Mouse (Mus musculus): Measurements from ENCODE around the gene Ccdc163. TPM values are rescaled to one million over a fixed set of nuclear protein-coding genes. Genes with fewer than 3 reads are reported as not detected.

The Ccdc163 gene
- total RNA-seq, 1 experiment = 21.9 TPM

DNA sequence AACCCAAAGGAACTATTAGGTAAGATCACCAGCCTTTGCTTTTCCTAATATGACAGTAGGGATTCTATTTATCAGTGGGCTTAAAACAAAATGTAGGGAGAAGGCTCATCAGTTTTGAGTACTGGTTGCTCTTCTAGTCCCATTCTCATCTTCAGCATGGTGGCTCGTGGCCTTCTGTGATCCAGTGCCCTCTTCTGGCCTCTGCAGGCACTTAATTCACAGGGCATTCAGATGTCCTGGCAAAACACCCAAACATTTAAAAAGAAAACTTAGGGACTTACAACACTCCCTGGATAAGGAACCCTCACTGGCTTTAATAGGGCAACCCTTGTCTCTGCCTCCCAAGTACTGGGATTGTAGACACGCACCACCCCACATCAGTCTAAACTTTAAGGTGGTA is 86.0 kb downstream of the Ccdc163 start:
- H3K27ac ChIP-seq (ENCODE audit: insufficient read depth, low read depth, low read length, poor library complexity, severe bottlenecking) = no peak overlapping the region
- in situ Hi-C loops (cut with MboI; ENCODE audit: low sequenced_read_pairs in 2 of 2, unreplicated experiment in 2 of 2) = no loop called here
- DNase-seq (ENCODE audit: low read depth, low spot score) = no peak
- no peaks in the 10 kb centered on the region for H3K4me1 ChIP-seq (ENCODE audit: control insufficient read depth in 2 of 2, insufficient read depth in 2 of 2, low read length in 2 of 2, poor library complexity in 1 of 2)
- no peak overlapping the region for H3K9ac ChIP-seq (ENCODE audit: insufficient read depth, low read depth, low read length, poor library complexity, severe bottlenecking)
- H3K9me3 ChIP-seq (ENCODE audit: control insufficient read depth, insufficient read depth, low read depth, low read length) = no peaks in the 10 kb centered on the region
- TF ChIP-seq ZNF384 (IDR thresholded peaks at IDR 0.05; ENCODE audit: low read depth, low read length) = no peak
- no peak for TF ChIP-seq MAFK (IDR thresholded peaks at IDR 0.05; ENCODE audit: insufficient read depth, low read depth, low read length)
- TF ChIP-seq ZC3H11A (IDR thresholded peaks at IDR 0.05; ENCODE audit: borderline replicate concordance, low read depth, low read length) = no peak
- TF ChIP-seq HCFC1 (IDR thresholded peaks at IDR 0.05; ENCODE audit: borderline replicate concordance, insufficient read depth, low read length) = no peak
- no peak for TF ChIP-seq CHD2 (IDR thresholded peaks at IDR 0.05; ENCODE audit: low read depth, low read length)
- no peak overlapping the region for H3K4me3 ChIP-seq (ENCODE audit: insufficient read depth in 1 of 2, low read depth in 1 of 2, low read length in 2 of 2, poor library complexity in 1 of 2, severe bottlenecking in 1 of 2)
- H3K36me3 ChIP-seq (ENCODE audit: control insufficient read depth, insufficient read depth, low read length, poor library complexity, severe bottlenecking) = no peaks in the 10 kb centered on the region

DNA sequence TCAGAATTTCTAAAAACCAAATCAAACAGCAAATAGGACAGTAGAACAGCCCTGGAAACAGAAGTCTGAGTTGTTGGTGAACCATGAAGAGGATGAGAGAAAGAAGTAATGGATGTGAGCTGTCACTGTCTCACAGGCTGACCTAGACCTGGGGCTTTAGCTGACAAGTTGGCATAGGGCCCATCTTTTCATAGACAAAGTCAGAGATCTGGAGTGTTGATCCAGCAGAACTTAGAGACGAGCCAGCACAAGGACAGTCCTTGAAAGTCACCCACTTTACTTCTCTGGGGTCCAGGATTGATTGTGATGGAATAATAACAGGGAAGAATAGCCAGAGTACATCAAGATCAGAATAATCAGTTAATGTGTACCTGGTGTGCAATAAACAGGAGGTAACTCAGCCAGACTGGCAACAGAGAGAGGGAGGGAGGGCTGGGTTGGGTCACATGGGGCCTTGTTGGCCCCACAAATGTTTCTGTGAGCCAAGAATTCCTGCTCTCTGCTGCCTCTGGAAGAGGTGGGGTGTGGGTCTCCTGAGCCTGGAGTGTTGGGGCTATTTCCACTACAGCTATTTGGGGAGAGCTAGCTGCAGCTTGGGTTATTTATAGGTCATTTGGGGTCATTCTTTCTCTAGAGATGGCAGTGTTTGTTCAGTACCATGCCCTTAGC is 88.3 kb downstream of the Ccdc163 start:
- no peak for DNase-seq (ENCODE audit: low read depth, low spot score)
- Histone ChIP-seq H3K9me3 (ENCODE audit: control insufficient read depth, insufficient read depth, low read depth, low read length) (no peaks in the 10 kb centered on the region), H3K4me1 (ENCODE audit: control insufficient read depth in 2 of 2, insufficient read depth in 2 of 2, low read length in 2 of 2, poor library complexity in 1 of 2) (no peaks in the 10 kb centered on the region), H3K27ac (ENCODE audit: insufficient read depth, low read depth, low read length, poor library complexity, severe bottlenecking) (no peak overlapping the region), H3K4me3 (ENCODE audit: insufficient read depth in 1 of 2, low read depth in 1 of 2, low read length in 2 of 2, poor library complexity in 1 of 2, severe bottlenecking in 1 of 2) (no peak overlapping the region), H3K36me3 (ENCODE audit: control insufficient read depth, insufficient read depth, low read length, poor library complexity, severe bottlenecking) (peaks cover 6% of the 10 kb centered on the region; the same call in 1 of the 2 replicates), H3K9ac (ENCODE audit: insufficient read depth, low read depth, low read length, poor library complexity, severe bottlenecking) (no peak overlapping the region)
- TF ChIP-seq ZNF384 (IDR thresholded peaks at IDR 0.05; ENCODE audit: low read depth, low read length) (no peak), HCFC1 (IDR thresholded peaks at IDR 0.05; ENCODE audit: borderline replicate concordance, insufficient read depth, low read length) (no peak), MAFK (IDR thresholded peaks at IDR 0.05; ENCODE audit: insufficient read depth, low read depth, low read length) (no peak), CHD2 (IDR thresholded peaks at IDR 0.05; ENCODE audit: low read depth, low read length) (no peak), ZC3H11A (IDR thresholded peaks at IDR 0.05; ENCODE audit: borderline replicate concordance, low read depth, low read length) (no peak)
- in situ Hi-C loops (cut with MboI; ENCODE audit: low sequenced_read_pairs in 2 of 2, unreplicated experiment in 2 of 2) = no loop called here

DNA sequence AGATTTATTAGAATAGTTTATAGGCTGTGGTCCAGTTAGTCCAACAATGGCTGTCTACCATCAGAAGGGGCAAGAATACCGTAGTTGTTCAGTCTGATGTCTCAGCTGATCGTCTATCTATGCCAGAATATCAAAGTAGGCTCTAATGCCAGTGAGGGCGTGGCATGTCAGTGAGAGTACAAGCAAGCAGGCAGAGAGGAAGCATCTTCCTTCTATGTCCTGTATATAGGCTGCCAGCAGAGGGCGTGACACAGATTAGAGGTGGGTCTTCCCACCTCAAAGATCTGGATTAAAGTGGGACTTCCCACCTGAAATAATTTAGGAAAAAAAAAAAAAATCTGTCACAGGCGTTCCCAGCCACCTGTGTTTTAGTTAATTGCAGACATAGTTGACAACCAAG is 91.6 kb downstream of the Ccdc163 start:
- no peak overlapping the region for H3K9ac ChIP-seq (ENCODE audit: insufficient read depth, low read depth, low read length, poor library complexity, severe bottlenecking)
- H3K4me1 ChIP-seq (ENCODE audit: control insufficient read depth in 2 of 2, insufficient read depth in 2 of 2, low read length in 2 of 2, poor library complexity in 1 of 2) = peaks cover 0 to 2% of the 10 kb centered on the region in 2 experiments; a peak in 1 of 4 replicates
- DNase-seq (ENCODE audit: low read depth, low spot score) = no peak
- no peaks in the 10 kb centered on the region for H3K9me3 ChIP-seq (ENCODE audit: control insufficient read depth, insufficient read depth, low read depth, low read length)
- peaks cover 30% of the 10 kb centered on the region for H3K36me3 ChIP-seq (ENCODE audit: control insufficient read depth, insufficient read depth, low read length, poor library complexity, severe bottlenecking)
- TF ChIP-seq HCFC1 (IDR thresholded peaks at IDR 0.05; ENCODE audit: borderline replicate concordance, insufficient read depth, low read length) (no peak), ZC3H11A (IDR thresholded peaks at IDR 0.05; ENCODE audit: borderline replicate concordance, low read depth, low read length) (no peak), MAFK (IDR thresholded peaks at IDR 0.05; ENCODE audit: insufficient read depth, low read depth, low read length) (no peak), CHD2 (IDR thresholded peaks at IDR 0.05; ENCODE audit: low read depth, low read length) (no peak), ZNF384 (IDR thresholded peaks at IDR 0.05; ENCODE audit: low read depth, low read length) (no peak)
- no peak overlapping the region for H3K4me3 ChIP-seq (ENCODE audit: insufficient read depth in 1 of 2, low read depth in 1 of 2, low read length in 2 of 2, poor library complexity in 1 of 2, severe bottlenecking in 1 of 2)
- no peak overlapping the region for H3K27ac ChIP-seq (ENCODE audit: insufficient read depth, low read depth, low read length, poor library complexity, severe bottlenecking)
- in situ Hi-C loops (cut with MboI; ENCODE audit: low sequenced_read_pairs in 2 of 2, unreplicated experiment in 2 of 2) = loop anchor here in 1 of 2 experiments (25.0 kb wide), 1 partner anchor 337 kb away; the partner anchor contains the start of genes Btbd19, Plk3 and Tctex1d4

Other genes starting within 250 kb of the Ccdc163 start
- gene Mast2, start 244.3 kb upstream of the Ccdc163 start, total RNA-seq (2012; rRNA removed) = 24.5 and 28.4 TPM in 2 replicates
- 2.6 and 3.7 TPM in 2 replicates for gene Ipp, start 201.0 kb upstream of the Ccdc163 start, total RNA-seq (2012; rRNA removed)
- 10.1 and 11.4 TPM in 2 replicates for gene Tmem69, start 152.6 kb upstream of the Ccdc163 start, total RNA-seq (2012; rRNA removed)
- gene Gpbp1l1, start 150.9 kb upstream of the Ccdc163 start, total RNA-seq (2012; rRNA removed) = 65.9 and 74.3 TPM in 2 replicates
- gene Ccdc17, start 111.9 kb upstream of the Ccdc163 start, total RNA-seq (2012; rRNA removed) = 2.7 and 2.9 TPM in 2 replicates
- 325 and 342 TPM in 2 replicates for gene Nasp, start 80.6 kb upstream of the Ccdc163 start, total RNA-seq (2012; rRNA removed)
- gene Akr1a1, start 56.8 kb upstream of the Ccdc163 start, total RNA-seq (2012; rRNA removed) = 197 and 262 TPM in 2 replicates
- 444 and 682 TPM in 2 replicates for gene Prdx1, start 23.0 kb upstream of the Ccdc163 start, total RNA-seq (2012; rRNA removed)
- gene Mmachc, start 103 bp upstream of the Ccdc163 start, total RNA-seq (2012; rRNA removed) = 15.8 and 18.7 TPM in 2 replicates
- 15.3 and 20.6 TPM in 2 replicates for gene Tesk2, start 12.4 kb downstream of the Ccdc163 start, total RNA-seq (2012; rRNA removed)
- 47.4 and 51.9 TPM in 2 replicates for gene Toe1, start 99.1 kb downstream of the Ccdc163 start, total RNA-seq (2012; rRNA removed)
- gene Mutyh, start 99.2 kb downstream of the Ccdc163 start, total RNA-seq (2012; rRNA removed) = 23.1 and 32.2 TPM in 2 replicates
- 5.4 and 5.8 TPM in 2 replicates for gene Hpdl, start 113.2 kb downstream of the Ccdc163 start, total RNA-seq (2012; rRNA removed)
- 2.5 and 3.2 TPM in 2 replicates for gene Zswim5, start 168.9 kb downstream of the Ccdc163 start, total RNA-seq (2012; rRNA removed)

Data from ES-E14 (cell line).